Mouse (Mus musculus) hindlimb bud, embryonic 11.5 days (tissue): ENCODE measurements around the gene Rab3d.

ENCODE experiments used
- DNase-seq: peaks from one replicate; pipeline ENCODE4 v3.0.0-alpha.2; 2012; ENCODE audit warnings: low read depth, low spot score; ENCODE audit errors: extremely low spot score

The Rab3d gene

DNA sequence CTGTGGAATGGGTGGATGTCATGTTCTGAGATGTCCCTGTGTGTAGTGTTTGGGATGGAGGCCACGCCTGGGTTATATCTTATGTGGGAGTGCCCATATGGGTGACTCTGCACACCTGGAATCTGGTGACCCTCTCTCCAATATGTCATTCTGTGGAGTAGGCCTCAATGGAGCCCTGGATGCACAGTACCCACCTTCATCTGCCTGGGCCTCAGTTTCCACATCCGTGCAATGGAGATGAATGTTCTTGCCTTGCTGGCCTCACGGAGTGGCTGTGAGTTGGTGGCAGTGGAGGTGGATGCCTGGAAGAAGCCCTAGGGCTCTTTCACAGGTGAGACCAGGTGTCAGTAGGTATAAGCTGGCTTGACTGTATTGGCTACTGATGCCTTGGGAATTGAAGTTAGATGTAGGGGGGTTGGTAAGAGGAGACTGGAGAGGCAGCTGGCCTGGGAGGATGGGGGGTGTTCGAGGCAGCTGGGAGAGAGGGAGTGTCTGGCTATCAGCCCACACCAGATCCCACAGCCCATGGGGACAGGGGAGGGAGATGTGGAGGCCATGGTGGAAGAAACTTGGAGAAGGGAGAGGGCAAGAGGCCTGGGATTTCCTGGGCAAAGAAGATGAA, 20.4 kb upstream of the Rab3d start:
- DNase-seq, result no peak

DNA sequence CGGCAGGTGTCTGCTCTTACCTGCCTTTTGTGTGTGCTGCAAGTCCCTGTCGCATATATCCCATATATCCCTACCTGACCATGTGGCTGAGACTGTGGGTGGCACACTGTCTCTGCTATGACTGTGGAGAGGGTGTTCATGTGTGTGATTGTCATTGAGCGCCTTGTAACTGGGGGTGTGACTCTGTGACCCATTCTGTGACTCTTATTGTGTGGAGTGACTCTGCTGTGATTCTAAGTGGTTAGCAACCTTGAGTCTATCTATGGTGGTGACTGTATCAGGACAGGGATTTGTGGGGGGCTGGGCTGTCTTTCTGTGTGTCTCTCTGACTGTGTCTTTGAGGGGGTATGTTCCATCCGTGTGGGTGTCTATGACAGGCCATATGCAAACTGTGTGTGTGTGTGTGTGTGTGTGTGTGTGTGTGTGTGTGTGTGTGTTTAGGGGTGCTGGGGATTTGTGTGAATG, 19.8 kb upstream of the Rab3d start:
- DNase-seq, result no peak

- peak; percentile 68 for DNase-seq
Measured at GRCm38 (mm10) chr9:21936692-21937570, 18.9 kb upstream of the Rab3d start, which contains the start of gene Plppr2. Gene Plppr2, plus strand, starts transcription at chr9:21937033.

DNA sequence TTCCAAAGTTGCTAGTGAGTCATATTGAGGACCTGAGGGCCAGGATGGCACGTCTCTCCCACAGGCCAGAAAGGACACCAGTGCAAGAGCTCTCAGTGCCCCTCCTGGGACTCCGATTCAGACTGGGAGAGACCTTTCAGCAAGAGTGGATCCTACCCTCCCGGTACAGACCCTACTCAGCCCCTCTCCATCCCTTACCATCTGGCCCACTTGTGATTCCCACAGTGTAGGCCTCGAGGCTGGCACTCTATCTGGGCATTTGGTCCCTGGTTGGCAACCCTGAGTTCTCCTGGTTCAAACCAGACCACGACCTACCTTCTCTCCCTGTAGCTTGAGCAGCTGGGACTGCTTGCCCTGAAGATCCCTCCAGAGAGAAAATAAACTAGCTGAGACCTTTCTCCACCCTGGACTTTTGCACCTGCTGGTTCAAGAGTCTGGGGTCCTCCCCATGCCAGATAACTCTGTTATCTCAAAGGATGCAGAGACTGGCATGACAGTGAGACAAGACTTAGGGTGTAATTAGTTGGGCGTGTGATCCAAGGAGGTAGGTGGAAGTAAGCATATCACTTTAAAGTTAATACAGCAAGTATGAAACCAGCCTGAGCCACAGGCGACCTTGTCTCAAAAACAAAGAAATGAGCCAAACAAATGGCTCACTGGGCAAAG, 17.6 kb upstream of the Rab3d start:
- no peak for DNase-seq

DNA sequence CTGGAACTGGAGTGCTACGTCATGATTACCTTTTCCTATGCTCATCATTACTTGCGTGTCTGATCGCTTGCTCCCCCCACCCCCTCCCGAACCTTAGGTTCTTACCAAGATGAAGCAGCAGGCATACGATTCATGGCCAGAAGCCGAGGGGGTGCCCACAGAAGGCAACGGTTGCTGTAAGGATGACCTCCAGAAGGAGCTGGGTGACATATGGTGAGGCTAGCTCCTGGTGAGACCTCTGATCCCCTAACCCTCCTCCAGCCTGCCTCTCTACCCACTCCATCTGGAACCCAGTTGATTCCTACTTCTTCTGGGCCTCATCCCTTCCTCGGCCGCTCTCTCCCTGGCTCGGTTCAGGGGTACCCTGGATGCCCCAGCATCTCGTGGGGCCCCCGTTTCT, 16.0 kb upstream of the Rab3d start:
- DNase-seq, result no peak

DNA sequence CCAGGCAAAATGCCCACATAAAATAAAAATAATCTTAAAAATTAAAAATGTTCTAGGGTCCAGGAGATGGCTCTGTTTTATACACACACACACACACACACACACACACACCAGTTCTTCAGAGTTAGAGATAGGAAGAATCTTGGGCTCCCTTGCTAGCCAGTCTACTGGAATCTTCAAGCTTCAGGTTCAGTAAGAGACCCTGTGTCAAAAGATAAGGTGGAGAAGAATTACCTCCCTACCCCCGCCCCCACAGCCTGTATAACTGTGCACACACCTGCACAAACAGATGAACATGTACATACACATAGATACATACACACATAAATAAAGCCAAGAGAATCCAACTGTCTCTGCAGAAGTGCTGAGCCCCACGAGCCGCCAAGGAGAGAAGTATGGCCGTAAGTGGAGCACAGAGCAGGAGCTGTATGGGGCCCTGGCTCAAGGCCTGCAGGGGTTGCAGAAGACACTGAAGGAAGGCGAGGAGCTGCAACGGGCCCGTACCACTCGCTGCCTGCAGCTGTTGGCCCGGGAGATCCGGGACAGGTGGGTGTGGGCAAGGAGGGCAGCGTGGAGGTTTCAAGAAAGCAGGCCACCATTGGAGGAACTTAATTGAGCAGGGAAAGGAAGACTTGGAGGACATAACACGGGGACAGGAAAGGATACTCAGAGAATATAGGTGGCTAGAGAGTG, 14.6 kb upstream of the Rab3d start:
- DNase-seq, result no peak

DNA sequence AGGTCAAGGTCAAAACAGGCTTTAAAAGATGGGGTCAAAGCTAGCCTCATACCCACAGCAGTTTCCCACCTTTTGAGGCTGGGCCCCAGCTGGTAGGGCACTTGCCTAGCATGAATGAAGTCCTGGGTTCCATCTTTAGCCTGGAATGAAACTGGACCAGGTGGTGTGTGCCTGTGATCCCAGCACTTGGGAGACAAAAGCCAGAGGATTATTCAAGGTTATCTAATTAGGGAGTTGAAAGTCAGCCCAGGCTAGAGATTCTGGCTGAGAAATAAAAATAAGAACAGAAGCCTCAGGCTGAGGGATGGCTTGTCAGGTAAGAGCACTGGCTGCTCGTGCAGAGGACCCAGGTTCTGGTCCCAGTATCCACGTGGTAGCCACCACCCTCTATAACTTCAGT, 14.0 kb upstream of the Rab3d start:
- DNase-seq, result no peak

- DNase-seq, result no peak
Measured at GRCm38 (mm10) chr9:21929208-21929607, 11.2 kb upstream of the Rab3d start.

- DNase-seq, result peak; percentile 94
Measured at GRCm38 (mm10) chr9:21927208-21927753, 9.3 kb upstream of the Rab3d start, which contains the start of the genes Ccdc159 and Tmem205. Gene Ccdc159, plus strand, starts transcription at chr9:21927471. Gene Tmem205, minus strand, starts transcription at chr9:21927556.

- no peak for DNase-seq
Measured at GRCm38 (mm10) chr9:21926784-21927183, 8.8 kb upstream of the Rab3d start.

DNA sequence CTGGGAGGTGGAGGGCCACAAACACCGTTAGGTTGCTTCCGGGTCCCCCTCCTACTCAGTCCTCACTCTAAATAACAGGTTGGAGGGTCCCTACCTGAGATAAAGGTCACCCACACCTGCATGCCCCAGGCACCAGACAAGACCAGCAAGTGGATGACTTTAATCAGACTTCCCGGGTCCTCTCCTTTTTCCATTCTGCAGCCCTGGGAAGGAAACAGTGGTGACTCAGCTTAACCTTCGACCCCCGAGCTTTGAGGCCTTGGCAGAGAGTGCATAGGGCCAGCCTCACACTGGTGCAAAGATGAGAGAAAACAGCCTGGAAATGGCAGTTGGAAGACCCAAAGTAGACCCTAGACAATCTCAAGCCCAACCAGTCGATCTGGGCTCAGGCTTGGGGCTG, 8.2 kb upstream of the Rab3d start:
- no peak for DNase-seq

DNA sequence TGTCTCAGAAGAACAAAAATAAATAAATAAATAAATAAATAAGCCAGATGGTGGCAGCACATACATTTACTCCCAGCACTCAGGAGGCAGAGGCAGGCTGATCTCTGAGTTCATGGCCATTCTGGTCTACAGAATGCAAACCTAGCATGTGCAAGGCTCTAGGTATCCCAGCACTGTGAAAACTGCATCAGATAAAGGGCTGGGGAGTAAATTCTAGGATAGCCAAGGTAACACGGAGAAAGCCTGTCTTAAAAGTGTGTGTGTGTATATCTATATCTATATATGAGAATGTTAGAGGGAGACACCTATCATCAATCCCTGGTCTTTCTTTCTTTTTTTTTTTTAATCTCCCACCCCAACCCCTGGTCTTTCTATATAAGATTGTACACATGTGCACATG, 7.5 kb upstream of the Rab3d start:
- no peak for DNase-seq

GRCm38 (mm10) chr9:21925034-21925433, 7.0 kb upstream of the Rab3d start:
- no peak for DNase-seq

- no peak for DNase-seq
Measured at GRCm38 (mm10) chr9:21924099-21924493, 6.1 kb upstream of the Rab3d start.

DNA sequence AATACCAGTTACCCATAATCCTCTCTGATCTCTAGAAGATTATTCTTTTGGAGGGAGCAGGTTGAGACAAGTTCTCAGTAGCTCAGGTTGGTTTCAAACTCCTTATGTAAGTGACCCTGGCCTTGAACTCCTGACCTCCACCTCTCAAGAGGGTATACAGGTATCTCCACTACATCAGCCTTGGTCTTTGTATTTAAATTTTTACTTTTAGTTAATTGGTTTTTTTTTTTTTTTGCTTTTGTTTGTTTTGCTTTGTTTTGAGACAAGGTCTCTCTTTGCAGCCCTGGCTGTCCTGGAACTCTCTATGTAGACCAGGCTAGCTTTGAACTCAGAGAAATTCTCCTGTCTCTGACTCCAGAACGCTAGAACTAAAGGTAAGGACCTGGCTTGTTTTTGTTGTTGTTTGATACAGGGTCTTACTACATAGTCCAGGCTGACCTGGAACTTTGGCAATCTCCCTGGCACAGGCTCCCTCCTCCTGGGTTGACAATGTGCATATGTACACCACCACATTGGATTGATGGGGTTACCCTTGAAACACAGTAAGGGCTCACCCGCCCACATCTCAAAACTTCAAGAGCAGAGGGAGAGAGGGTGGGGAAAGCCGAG, 5.6 kb upstream of the Rab3d start:
- DNase-seq, result no peak

DNA sequence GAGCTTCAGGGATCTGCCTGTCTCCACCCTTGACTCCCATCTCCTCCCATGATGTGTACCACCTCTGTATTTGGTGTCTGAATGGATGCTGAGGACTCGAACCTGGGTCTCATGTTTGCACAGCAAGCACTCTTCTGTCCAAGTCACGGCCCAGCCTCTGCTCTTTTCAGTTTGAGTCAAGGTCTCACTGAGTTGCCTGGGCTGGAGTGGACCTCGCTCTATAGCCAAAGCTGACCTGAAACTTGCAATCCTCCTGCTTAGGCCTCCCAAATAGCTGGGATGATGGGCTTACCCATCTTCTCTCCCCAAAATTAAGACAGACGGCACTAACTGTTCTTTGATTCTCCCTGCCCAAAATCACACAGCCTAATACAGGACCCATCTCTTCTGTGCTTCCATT, 5.0 kb upstream of the Rab3d start:
- no peak for DNase-seq

GRCm38 (mm10) chr9:21918692-21919384, 846 bp upstream of the Rab3d start:
- DNase-seq, result no peak

GRCm38 (mm10) chr9:21917493-21918034, 428 bp downstream of the Rab3d start:
- DNase-seq, result no peak

DNA sequence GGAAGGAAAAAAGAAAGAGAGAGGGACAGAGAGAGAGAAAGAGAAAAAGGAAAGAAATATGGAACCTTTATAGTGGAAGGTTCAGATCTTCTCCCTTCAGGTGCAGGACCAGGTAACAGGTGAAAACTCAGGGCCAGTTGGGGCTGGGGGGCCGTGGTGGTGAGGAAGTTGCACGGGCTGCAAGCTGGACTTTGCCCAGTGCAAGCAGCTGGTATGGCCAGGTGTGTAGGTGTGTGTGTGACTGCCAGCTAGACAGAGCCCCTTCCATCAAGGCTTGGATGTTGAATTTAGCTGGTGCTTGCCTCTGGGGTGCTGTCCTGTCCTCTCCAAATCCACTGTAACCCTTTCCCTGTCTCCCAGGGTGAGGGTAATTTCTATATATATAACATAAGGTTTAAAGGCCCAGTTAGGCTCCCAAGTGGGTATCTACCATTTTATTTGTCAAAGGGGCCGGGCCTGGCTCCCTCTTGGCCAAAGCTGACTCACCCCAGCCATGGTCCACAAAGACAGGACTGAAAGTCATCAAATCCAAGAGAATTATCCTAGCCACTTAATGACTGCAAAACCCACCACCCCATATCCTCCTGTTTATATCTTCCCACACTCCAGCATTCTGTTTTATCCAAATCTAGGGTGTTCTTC, 1.0 kb downstream of the Rab3d start:
- DNase-seq, result no peak
